ENCODE assay signal across 17 mouse cellular contexts in the genomic region with DNA sequence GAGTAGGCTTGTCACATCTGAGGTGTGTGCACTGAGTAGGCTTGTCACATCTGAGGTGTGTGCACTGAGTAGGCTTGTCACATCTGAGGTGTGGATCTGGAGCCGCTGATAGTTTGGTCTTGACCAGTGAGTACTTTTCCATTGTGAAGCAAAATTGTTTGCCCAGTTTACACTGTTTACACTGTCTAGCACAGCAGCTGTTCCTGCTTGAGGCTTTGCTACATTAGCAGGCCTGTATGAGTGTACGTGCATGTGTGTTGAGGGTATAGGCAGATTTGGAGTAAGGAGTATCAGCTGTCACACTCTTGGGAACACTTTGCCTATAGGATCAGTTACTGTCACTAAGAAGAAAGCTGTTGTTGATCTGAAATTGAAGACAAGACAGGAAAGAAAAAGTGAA. TPM values are rescaled to one million over a fixed set of nuclear protein-coding genes. Genes with fewer than 3 reads are reported as not detected.
DNase-seq lines count a peak whose midpoint lies in the region; ATAC-seq and TF ChIP-seq lines count a peak whose summit lies in the region.
"Had no signal": no experiment of that assay in that cellular context is flagged by ENCODE, and none has a peak within 500 bp of the region (broad histone marks: within the 10 kb centered on the region; RNA-seq: fewer than 3 reads in every experiment).

No protein-coding gene starts in this region.

- no peak overlapping the region for H3K4me3 ChIP-seq in kidney, embryonic 15.5 days (replicated peaks)
- H3K4me3 ChIP-seq in stomach, postnatal 0 days (ENCODE audit: low read depth, low read length), result no peak overlapping the region
- H3K4me3 ChIP-seq: heart, embryonic 10.5 days; liver, embryonic 13.5 days; neural tube, embryonic 15.5 days had no signal

- no peaks in the 10 kb centered on the region for H3K27me3 ChIP-seq in kidney, embryonic 15.5 days
- H3K27me3 ChIP-seq in stomach, postnatal 0 days (ENCODE audit: control insufficient read depth, insufficient read depth, low read length), result no peaks in the 10 kb centered on the region
- H3K27me3 ChIP-seq: liver, embryonic 13.5 days; neural tube, embryonic 15.5 days had no signal

- peak; percentile 8 for DNase-seq in embryo, embryonic 11 days
- no peak for DNase-seq in embryo, embryonic 10.5 days (ENCODE audit: low spot score)
- no peak for DNase-seq in kidney, postnatal 36 days
- DNase-seq in lung, postnatal 25 days (ENCODE audit: low spot score), result peak; percentile 36
- DNase-seq in lung, adult 18-20 months, result no peak
- no peak for DNase-seq in stomach, postnatal 0 days (ENCODE audit: low spot score)
- DNase-seq in urinary bladder, adult 18-20 months (ENCODE audit: low spot score in 2 of 2), result no peak
- DNase-seq: adrenal gland, postnatal 14 days; cerebellum, adult 9-10 months; gastrocnemius, postnatal 14 days; heart, postnatal 36 days; liver, embryonic 13.5 days; right cerebral cortex, postnatal 4 days had no signal

- peak; percentile 69 for ATAC-seq in kidney, embryonic 15.5 days (replicated peaks; ENCODE audit: low FRiP score)
- ATAC-seq in stomach, postnatal 0 days (ENCODE audit: low FRiP score, low TSS enrichment), result peak; percentile 85
- ATAC-seq: hindbrain, embryonic 16.5 days had no signal

- no peak overlapping the region for H3K27ac ChIP-seq in kidney, embryonic 15.5 days
- no peak overlapping the region for H3K27ac ChIP-seq in stomach, postnatal 0 days (replicated peaks)
- H3K27ac ChIP-seq: heart, embryonic 10.5 days; liver, embryonic 13.5 days; neural tube, embryonic 15.5 days had no signal

- H3K9me3 ChIP-seq in kidney, embryonic 15.5 days (replicated peaks), result no peaks in the 10 kb centered on the region
- no peaks in the 10 kb centered on the region for H3K9me3 ChIP-seq in stomach, postnatal 0 days (ENCODE audit: control insufficient read depth, low read length)
- H3K9me3 ChIP-seq: heart, embryonic 10.5 days; liver, embryonic 13.5 days; neural tube, embryonic 15.5 days had no signal

- 70% methylated on average over 2 of the region's 2 CpGs for WGBS in kidney, embryonic 15.5 days
- 30% methylated on average over 2 of the region's 2 CpGs for WGBS in stomach, postnatal 0 days

- H3K9ac ChIP-seq in kidney, embryonic 15.5 days, result no peak overlapping the region
- no peak overlapping the region for H3K9ac ChIP-seq in stomach, postnatal 0 days (ENCODE audit: low read length)
- H3K9ac ChIP-seq: liver, embryonic 13.5 days; neural tube, embryonic 15.5 days had no signal

- no peak for TF ChIP-seq EP300 in stomach, postnatal 0 days (optimal IDR thresholded peaks at IDR 0.05)

- no peak for TF ChIP-seq CTCF in stomach, postnatal 0 days (IDR thresholded peaks at IDR 0.05; ENCODE audit: low read depth)

- peaks cover 62% of the 10 kb centered on the region for H3K36me3 ChIP-seq in kidney, embryonic 15.5 days
- H3K36me3 ChIP-seq in stomach, postnatal 0 days (ENCODE audit: control insufficient read depth, insufficient read depth, low read length), result no peaks in the 10 kb centered on the region; the same call in 1 of the 2 replicates

- no peak overlapping the region for H3K4me2 ChIP-seq in kidney, embryonic 15.5 days
- no peak overlapping the region for H3K4me2 ChIP-seq in stomach, postnatal 0 days (replicated peaks; ENCODE audit: low read depth)
- H3K4me2 ChIP-seq: liver, embryonic 13.5 days; neural tube, embryonic 15.5 days had no signal

- peaks cover 7% of the 10 kb centered on the region; the same call in 1 of the 2 replicates for H3K4me1 ChIP-seq in kidney, embryonic 15.5 days
- H3K4me1 ChIP-seq in stomach, postnatal 0 days (replicated peaks; ENCODE audit: control insufficient read depth, insufficient read depth), result no peaks in the 10 kb centered on the region
- H3K4me1 ChIP-seq: heart, embryonic 10.5 days; neural tube, embryonic 15.5 days had no signal

RNA-seq across cellular contexts. Expression of gene Specc1l, which starts 21.6 kb away (rescaled TPM):
- 31.0 and 34.1 TPM in 2 replicates for polyA plus RNA-seq in kidney, embryonic 15.5 days (2015; fragmentation: Nextera tagmentation; extraction: Ambion mirVana)
- 9.2 and 9.4 TPM in 2 replicates for polyA plus RNA-seq in stomach, postnatal 0 days (2015; fragmentation: Nextera tagmentation; extraction: Ambion mirVana)

Comparison
In these comparisons a context has a peak if more than half of its experiments do, and no peak if none do; other contexts are left out.
1. DNase-seq: peak in embryo, embryonic 11 days (single experiment) and lung, postnatal 25 days (single experiment); none in embryo, embryonic 10.5 days (single experiment), kidney, postnatal 36 days (0 of 2), lung, adult 18-20 months (0 of 2), stomach, postnatal 0 days (single experiment) and urinary bladder, adult 18-20 months (0 of 2).